Mouse (Mus musculus): Measurements from ENCODE around the gene F3.
"Not testable (repeated sequence)": the region's sequence is repeated elsewhere in the genome, so short reads cannot be mapped to it uniquely, and the experiment has no call there.

- TF ChIP-seq POLR2A (IDR thresholded peaks at IDR 0.05; ENCODE audit: low read depth, low read length); CTCF (IDR thresholded peaks at IDR 0.05; ENCODE audit: extremely low read depth, insufficient read length, insufficient replicate concordance, low read depth, low read length): not testable (repeated sequence)
Observed at GRCm38 (mm10) chr3:121754319-121755090, 31.2 kb downstream of the F3 start.

Data from small intestine, adult 2 months (tissue).